Mouse (Mus musculus) bone marrow macrophage, adult 2 months (primary cell): ENCODE measurements at regions not wholly inside any gene's neighbourhood (a gene's known extent, or its start where the extent isn't known, plus 50 kb on each side); places are given as distances from the start of the nearest gene placed in this dataset.

Experiments
- H3K27ac ChIP-seq: 2 replicates; pipeline ENCODE4 v1.5.1; 2012; ENCODE audit warnings: low read depth, low read length; ENCODE audit not compliant: insufficient read depth
- H3K4me1 ChIP-seq: 2 replicates; pipeline ENCODE4 v1.6.1; 2012; ENCODE audit warnings: low read length; ENCODE audit not compliant: control insufficient read depth, insufficient read depth
- H3K4me3 ChIP-seq: 2 replicates; pipeline ENCODE4 v1.5.1; 2012; ENCODE audit warnings: mild to moderate bottlenecking, low read length, moderate library complexity; ENCODE audit not compliant: insufficient read depth
- CTCF ChIP-seq: IDR thresholded peaks from 2 replicates; pipeline ENCODE4 v1.5.1; 2012; ENCODE audit warnings: low read depth, mild to moderate bottlenecking, low read length, moderate library complexity
- POLR2A ChIP-seq: IDR thresholded peaks from 2 replicates; pipeline ENCODE4 v1.6.1; 2012; ENCODE audit warnings: mild to moderate bottlenecking, low read depth, low read length, borderline replicate concordance

GRCm38 (mm10) chr15:42280810-42281209, 2146.6 kb downstream of the 9330182O14Rik start:
- Histone ChIP-seq H3K4me1 (no peaks in the 10 kb centered on the region), H3K27ac (no peak overlapping the region), H3K4me3 (no peak overlapping the region)
- no peak for TF ChIP-seq CTCF
- no peak for TF ChIP-seq POLR2A

DNA sequence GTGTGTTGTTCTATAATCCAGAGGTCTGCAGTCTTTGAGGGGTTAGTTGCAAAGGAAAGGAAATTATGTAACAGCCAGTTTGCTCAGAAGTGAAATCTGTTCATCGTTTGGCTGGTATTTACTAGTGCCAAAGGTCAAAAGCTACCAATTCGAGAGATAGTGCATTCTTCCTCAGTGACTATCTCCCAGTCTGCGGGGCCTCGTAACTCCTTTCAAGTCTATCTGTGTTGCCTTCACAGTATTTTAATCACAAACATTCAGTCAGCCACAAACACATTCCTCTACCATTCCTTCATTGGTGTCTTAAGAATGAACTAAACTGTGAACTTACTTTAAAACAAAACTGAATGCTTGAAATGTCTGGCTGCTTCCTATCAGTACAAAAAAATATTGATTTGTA, 2162.2 kb downstream of the 9330182O14Rik start:
- TF ChIP-seq CTCF: no peak
- H3K4me3 ChIP-seq: no peak overlapping the region
- no peak overlapping the region for H3K27ac ChIP-seq
- H3K4me1 ChIP-seq: no peaks in the 10 kb centered on the region

- H3K4me1 ChIP-seq: no peaks in the 10 kb centered on the region
- no peak overlapping the region for H3K27ac ChIP-seq
- H3K4me3 ChIP-seq: no peak overlapping the region
- TF ChIP-seq CTCF (no peak), POLR2A (no peak)
These were observed 2163.3 kb downstream of the 9330182O14Rik start for GRCm38 (mm10) chr15:42297430-42297829.

DNA sequence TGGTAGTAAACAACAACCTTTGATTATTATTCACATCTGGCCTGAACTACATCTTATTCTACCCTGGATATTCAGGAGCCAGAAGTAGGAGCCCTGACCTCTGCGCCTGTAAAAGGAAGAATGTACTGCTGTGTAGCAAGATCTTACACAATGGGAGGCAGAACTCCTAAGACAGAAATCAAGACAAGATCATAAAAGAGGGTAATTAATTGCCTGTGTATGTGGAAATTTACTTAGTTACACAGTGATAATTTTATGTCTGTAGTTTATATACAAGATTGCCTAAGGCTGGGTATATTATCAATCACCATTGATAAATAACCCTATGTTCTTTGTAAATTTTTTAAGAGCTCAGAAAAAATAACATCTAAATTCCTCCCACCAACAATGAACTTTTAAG, 2167.8 kb downstream of the 9330182O14Rik start:
- no peak for TF ChIP-seq POLR2A
- no peak for TF ChIP-seq CTCF
- Histone ChIP-seq H3K4me3 (no peak overlapping the region), H3K4me1 (no peaks in the 10 kb centered on the region), H3K27ac (no peak overlapping the region)

- no peak overlapping the region for H3K27ac ChIP-seq
- TF ChIP-seq CTCF (no peak), POLR2A (no peak)
- H3K4me3 ChIP-seq: no peak overlapping the region
- no peaks in the 10 kb centered on the region for H3K4me1 ChIP-seq
These were observed 2169.9 kb downstream of the 9330182O14Rik start for GRCm38 (mm10) chr15:42304097-42304496.

- H3K4me1 ChIP-seq: no peaks in the 10 kb centered on the region
- no peak overlapping the region for H3K27ac ChIP-seq
- no peak overlapping the region for H3K4me3 ChIP-seq
- TF ChIP-seq CTCF: no peak
- TF ChIP-seq POLR2A: no peak
These were observed 2175.4 kb downstream of the 9330182O14Rik start for GRCm38 (mm10) chr15:42309586-42309985.

DNA sequence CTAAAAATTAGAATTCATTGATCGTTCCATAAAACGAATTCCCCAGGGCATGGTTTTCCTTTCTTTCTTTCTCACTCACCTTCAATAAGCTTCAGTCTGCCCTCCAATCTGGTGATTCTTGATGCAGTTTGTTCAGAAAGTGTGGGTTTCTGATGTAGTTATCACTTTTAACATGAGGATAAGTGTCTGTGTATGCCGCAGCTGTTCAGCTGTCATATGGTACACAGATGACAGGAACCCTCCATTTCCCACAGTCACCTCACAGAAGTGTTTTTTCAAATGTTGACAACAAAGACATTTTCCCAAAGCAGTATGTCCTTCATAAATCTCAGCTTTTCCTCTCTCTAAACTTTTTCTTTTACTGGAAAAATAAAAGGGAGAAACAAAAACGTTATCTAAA, 2177.0 kb downstream of the 9330182O14Rik start:
- Histone ChIP-seq H3K4me3 (no peak overlapping the region), H3K27ac (no peak overlapping the region)
- TF ChIP-seq CTCF (no peak), POLR2A (no peak)

GRCm38 (mm10) chr15:42320349-42320748, 2186.2 kb downstream of the 9330182O14Rik start:
- TF ChIP-seq POLR2A (no peak), CTCF (no peak)
- H3K4me1 ChIP-seq: no peaks in the 10 kb centered on the region
- no peak overlapping the region for H3K4me3 ChIP-seq
- no peak overlapping the region for H3K27ac ChIP-seq

More for the DNA sequence above, 2177.0 kb downstream of the 9330182O14Rik start:
- no peaks in the 10 kb centered on the region for H3K4me1 ChIP-seq

DNA sequence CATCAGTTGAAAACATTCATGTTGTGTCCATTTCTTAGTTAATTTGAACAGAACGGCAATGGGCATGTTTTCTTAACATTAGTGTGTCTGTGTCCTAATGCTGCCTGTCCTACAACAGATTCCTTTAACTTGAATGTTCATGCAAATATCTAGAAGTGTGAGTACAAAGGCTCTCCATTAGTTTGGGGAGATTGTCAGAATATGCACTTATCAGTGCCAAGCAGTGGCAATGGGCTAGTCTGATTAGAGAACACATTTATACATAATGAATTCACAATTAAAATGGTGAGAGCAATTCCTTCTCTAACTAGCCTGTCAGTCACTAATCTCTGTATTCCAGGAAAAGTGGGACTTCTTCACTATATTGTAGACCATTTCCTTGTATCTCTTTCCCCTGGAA, 2188.8 kb downstream of the 9330182O14Rik start:
- TF ChIP-seq CTCF (no peak), POLR2A (no peak)
- Histone ChIP-seq H3K27ac (no peak overlapping the region), H3K4me1 (no peaks in the 10 kb centered on the region), H3K4me3 (no peak overlapping the region)

DNA sequence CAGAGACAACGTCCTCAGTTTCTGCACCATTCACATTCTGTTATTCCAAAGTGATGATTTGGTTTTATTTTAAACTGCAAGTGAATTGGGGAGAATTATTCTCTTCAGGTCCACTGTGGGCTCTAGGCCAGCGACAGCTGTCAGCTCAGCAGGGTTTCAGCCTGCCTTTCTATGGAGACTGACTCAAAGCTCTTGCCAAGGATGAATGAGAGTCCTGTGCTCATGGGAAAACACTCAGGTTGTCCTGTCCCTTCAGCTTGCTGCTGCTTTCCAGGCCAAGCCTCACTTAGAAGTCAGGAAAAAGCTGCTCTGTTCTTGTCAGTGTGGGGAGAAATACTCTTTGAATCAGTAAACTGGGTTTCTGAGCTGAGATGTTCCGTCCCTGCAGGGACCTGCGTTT, 2191.1 kb downstream of the 9330182O14Rik start:
- no peaks in the 10 kb centered on the region for H3K4me1 ChIP-seq
- H3K27ac ChIP-seq: no peak overlapping the region
- TF ChIP-seq CTCF (no peak), POLR2A (no peak)
- no peak overlapping the region for H3K4me3 ChIP-seq

- H3K4me1 ChIP-seq: no peaks in the 10 kb centered on the region
- H3K27ac ChIP-seq: no peak overlapping the region
- H3K4me3 ChIP-seq: no peak overlapping the region
- no peak for TF ChIP-seq POLR2A
- TF ChIP-seq CTCF: no peak
These were observed 2194.4 kb downstream of the 9330182O14Rik start for GRCm38 (mm10) chr15:42328535-42328934.
